Mouse (Mus musculus) spleen, adult 2 months (tissue): ENCODE measurements around the gene Slc5a4a.

Experiments
- CTCF ChIP-seq: fragments of 200-500 bp; IDR thresholded peaks from 2 replicates; pipeline ENCODE4 v1.5.1; 2011; ENCODE audit warnings: mild to moderate bottlenecking, inconsistent platforms; ENCODE audit not compliant: insufficient read depth, insufficient read length, insufficient replicate concordance; ENCODE audit errors: extremely low read depth
- POLR2A ChIP-seq: fragments of 200-500 bp; IDR thresholded peaks from 2 replicates; pipeline ENCODE4 v1.6.1; 2011; ENCODE audit warnings: low read depth, low read length, inconsistent platforms

GRCm38 (mm10) chr10:76214161-76214560 lies 66.9 kb downstream of the Slc5a4a start:
- no peak for TF ChIP-seq CTCF
- no peak for TF ChIP-seq POLR2A
